Mouse (Mus musculus) ovary, adult 18-20 months (tissue): ENCODE measurements around the gene Abhd17c.
"Not testable (repeated sequence)": the region's sequence is repeated elsewhere in the genome, so short reads cannot be mapped to it uniquely, and the experiment has no call there.

Experiments
- DNase-seq: peaks from one replicate; pipeline ENCODE4 v3.0.0; 2022; ENCODE audit warnings: low spot score, mixed read lengths

The Abhd17c gene

DNA sequence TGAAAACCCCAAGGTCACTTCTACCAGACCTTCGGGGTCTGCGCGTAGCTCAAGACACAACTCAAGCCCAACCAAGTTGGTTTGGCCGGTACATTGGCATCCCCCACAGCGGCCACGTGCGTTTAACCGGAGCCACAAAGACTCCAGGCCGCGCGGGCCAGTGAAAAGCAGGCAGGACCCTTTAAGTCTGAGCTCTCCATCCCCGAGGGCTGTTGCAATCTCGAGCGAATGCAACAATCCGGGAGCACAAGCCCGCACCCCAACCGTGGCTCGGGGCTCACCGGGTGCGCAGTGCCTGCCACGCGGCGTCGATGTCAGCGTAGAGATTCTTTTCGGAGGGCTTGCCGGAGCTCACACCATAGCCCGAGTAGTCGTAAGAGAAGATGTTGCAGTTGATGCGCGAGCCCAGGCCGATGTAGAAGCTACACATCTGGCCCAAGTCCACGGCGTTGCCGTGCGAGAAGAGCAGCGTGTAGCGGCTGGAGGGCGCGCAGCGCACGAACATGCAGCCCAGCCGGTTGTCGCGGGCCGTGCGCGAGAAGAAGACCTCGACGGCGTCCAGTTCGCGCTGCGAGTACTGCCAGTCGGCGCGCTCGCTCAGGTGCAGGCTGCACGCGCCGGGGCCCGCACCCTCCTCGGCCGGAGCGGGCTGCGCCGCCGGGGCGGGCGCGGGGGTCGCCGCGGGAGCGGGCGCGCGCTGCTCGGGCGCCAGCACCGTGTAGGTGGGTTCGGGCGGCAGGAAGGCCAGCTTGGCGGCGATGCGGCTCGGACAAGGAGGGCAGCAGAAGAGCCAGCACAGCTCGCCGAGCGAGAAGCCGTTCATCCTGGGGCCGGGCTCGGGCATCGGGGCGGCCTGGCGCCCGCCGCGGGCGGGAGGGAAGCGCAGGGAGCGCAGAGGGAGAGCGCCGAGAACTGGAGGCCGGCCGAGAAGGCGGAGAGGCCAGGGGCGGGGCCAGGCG lies at the start of gene Abhd17c:
Gene Abhd17c, minus strand, starts transcription at position 893 of the 959 bp plus-strand sequence.
- peak; percentile 30 for DNase-seq

GRCm38 (mm10) chr7:84197208-84197860 lies 45.6 kb upstream of the Abhd17c start:
- DNase-seq, result no peak

- DNase-seq, result no peak
Measured at GRCm38 (mm10) chr7:84196221-84196620, 44.5 kb upstream of the Abhd17c start.

DNA sequence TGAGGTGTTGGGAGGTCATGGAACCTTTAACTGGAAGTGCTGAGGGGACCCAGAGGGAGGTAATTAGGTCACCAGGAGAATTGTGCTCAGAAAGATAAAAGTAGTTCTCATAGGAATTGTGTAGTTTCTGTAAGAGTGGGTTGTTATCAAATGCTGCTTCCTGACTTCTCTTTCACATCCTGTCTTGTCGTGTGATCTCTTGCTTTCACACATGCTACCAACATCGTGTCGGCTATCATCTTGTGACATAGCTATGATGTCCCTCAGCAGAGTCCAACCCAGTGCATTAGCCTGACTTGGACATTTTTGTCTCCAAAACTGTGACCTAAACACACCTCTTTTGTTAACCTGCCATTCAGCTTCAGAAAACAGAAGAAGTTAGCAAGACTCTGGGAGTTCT lies 40.6 kb upstream of the Abhd17c start:
- DNase-seq, result no peak

DNA sequence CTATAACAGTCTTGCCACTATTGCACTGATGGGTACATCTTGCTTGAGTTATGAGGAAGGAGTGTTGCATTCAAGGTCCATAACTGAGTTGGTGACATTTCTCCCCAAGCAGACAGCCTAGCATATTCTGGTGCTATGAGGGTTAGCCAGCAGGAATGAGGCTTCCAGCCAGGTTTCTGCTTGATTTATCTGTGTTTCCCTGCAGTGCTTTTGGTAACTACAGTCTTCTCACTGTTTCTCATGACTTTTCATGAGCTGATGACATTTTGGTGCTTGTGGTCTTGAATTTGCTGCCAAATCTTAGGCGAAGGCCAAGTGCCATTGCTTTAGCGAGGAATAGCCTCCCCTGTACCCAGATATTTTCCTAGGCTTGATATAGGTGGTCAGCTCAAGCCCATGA lies 39.8 kb upstream of the Abhd17c start:
- no peak for DNase-seq

DNA sequence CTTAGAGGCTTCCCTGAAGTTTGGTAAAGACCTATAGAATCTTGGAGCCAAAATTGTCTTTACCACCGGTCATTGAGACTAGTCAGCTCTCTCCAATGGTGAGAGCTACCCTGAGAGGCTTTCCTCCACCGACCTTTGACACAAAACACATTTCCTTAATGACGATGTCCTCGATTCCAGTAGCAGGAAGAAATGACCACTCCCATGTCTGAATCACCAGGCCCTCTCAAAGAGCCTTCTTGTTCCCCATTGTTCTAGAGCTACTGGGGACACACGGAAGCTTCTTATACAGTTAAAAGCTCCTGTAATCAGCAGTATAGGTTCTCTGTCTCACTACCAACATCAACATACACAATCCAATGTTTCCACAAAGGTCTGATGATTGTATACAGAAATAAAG lies 36.5 kb upstream of the Abhd17c start:
- DNase-seq, result no peak

DNA sequence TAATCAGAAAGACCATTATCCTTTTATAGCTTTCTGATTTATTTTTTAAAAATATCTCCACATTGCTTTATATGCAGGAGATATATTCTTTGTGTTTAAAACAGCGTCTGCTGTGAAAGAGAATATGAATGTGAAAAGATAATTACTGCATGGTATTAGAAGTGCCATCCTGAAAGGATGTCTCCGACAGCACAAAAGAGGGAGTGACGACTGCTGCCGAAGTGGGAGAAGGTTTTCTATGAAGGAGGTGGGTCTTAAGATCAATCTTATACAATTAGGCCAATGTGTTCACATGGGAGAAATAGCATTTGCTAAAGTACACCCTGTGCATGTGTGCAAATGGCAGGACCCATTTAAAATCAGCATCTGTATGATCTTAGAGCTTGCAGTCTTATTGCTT lies 33.5 kb upstream of the Abhd17c start:
- no peak for DNase-seq

DNA sequence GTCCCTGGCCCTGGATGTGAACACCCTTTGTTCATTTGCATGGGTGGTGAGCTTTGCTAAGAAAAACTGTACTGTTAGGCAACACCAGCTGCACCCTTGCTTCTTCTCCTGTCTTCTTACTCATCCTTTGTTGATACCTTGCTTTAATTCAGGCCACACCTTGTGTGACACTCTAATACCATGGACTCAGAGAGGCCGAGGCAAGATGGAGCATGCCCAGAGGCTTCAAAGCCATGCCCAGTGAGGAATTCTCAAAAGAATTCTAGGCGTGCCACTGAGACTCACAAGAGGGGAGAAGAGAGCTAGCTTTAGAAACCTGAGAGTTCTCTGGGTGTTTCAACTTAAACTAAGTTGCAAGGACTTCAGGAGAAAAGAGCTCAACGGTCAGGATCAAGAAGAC lies 33.0 kb upstream of the Abhd17c start:
- no peak for DNase-seq

- not testable (repeated sequence) for DNase-seq
Measured at GRCm38 (mm10) chr7:84178809-84179208, 27.1 kb upstream of the Abhd17c start.

GRCm38 (mm10) chr7:84174655-84175448 lies 23.2 kb upstream of the Abhd17c start:
- no peak for DNase-seq

DNA sequence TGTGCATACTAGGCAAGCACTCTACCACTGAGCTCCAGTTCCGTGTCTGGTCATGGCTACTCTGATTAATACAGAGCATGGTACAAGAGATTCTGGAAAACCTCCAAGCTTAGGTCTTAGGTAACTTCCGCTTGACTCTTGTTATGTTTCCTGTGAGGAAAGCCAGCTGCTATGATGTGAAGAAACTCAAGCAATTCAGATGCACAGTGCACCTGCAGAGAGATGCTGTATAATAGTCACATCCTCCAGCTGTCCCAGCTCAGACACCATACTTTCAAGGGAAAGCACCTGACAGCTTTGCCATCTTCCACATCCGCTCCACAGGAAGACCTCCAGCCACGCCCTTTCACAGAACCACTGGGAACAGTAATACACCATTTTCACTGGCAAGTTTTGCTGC lies 21.7 kb upstream of the Abhd17c start:
- DNase-seq, result no peak

DNA sequence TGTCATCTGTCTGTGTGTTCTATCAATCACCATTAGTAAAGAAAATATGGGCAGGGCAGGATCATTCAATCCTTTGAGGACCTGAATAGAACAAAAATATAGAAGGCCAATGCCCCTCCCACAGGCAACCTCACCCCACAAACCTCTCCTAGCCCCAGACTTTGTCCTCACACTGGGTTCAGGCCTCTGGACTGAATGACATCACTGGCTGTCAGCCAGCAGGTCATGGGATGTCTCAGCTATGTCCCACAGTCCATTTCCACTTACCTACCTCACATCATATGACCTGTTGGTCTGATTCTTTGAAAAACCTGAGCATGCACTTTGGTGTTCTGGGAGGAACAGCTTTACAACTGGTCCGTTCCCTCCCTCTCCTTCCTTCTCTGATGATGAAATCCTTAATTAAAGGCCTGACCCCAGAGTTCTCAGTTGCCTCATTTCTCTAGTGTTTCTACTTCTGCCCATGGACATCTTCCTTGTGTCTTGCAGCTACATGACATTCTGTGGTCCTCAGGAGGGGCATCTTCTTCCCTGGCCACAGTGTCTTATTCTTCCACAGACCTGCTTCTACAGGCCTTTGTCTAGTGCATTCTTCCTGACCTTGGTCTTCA lies 19.6 kb upstream of the Abhd17c start:
- DNase-seq, result no peak

- DNase-seq, result no peak
Measured at GRCm38 (mm10) chr7:84168355-84168754, 16.7 kb upstream of the Abhd17c start.

- DNase-seq, result no peak
Measured at GRCm38 (mm10) chr7:84166721-84167419, 15.2 kb upstream of the Abhd17c start.

DNA sequence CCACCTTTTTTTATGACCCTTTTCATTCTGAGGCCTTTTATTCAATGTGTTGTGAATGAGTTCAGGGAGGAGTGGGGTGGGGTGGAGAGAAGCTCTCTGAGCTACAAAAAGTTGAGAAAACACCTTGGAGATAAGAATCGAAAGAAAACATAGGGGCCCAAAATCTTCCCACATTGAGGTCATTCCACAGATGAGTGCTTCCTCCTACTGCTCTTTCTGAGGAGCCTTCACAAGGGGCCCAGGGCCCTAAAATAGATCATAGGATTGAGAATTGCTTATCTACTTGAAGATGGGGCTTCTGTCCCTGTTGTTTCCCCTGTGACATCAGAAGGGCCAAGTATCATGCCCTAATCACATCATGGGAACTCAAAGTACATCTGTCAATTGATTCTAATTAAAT lies 14.3 kb upstream of the Abhd17c start:
- no peak for DNase-seq

- DNase-seq, result no peak
Measured at GRCm38 (mm10) chr7:84165288-84165687, 13.6 kb upstream of the Abhd17c start.

GRCm38 (mm10) chr7:84164880-84165279 lies 13.2 kb upstream of the Abhd17c start:
- no peak for DNase-seq

DNA sequence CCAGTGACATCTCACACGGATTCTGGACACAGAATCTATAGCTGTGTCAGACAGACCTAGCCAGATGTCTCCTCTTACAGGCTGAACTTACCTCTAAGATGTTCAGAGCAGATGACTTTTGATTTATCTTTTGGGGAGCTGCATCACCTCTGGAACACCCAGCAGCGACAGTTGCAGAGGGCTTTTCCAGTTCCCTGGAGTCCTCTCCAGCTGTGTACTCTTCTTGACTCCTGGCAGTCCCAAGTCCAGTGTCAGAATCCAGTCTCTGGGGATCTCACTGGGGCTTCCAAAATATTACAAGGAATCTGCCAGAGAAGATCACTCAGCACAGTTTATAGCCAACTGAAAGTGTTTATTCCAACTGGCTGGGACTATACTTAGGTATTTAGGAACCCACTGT lies 12.7 kb upstream of the Abhd17c start:
- no peak for DNase-seq

GRCm38 (mm10) chr7:84163585-84163984 lies 11.9 kb upstream of the Abhd17c start:
- DNase-seq, result no peak

- DNase-seq, result no peak
Measured at GRCm38 (mm10) chr7:84159414-84159813, 7.7 kb upstream of the Abhd17c start.

- DNase-seq, result no peak
Measured at GRCm38 (mm10) chr7:84153821-84154220, 2.1 kb upstream of the Abhd17c start.
